Mouse (Mus musculus): ENCODE data around the gene Shf.

Gene Shf

DNA sequence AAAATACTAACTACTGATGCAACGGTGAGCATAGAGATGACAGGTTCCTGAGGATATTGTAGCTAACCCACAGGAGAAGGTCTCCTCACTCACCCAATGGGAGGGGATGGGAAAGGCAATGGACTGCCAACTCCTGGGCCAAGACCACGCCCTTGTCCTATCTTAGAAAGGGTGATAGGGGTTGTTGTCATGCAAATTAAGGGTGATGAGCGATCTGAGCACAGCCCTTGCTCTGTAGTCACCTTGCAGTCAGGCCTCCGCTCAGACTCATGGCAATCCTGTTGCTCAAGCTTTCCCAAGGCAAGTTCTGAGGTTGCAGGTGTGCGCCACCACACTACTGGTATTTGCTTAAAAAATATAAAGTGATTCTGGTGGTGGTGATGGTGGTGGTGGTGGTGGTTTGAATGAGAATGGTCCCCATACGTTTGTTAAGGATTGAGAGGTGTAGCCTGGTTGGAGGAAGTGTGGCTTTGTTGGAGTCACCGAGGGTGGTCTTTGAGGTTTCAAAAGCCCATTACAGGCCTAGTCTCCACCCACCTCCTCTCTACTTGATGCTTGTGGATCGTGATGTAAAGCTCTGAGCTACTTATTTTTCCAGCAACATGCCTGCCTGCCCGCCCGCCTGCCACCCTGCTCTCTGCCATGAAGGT is 1.3 kb upstream of the Shf start:
- DNase-seq (ENCODE audit: low read depth in 1 of 2, low spot score in 2 of 2), result no peak

DNA sequence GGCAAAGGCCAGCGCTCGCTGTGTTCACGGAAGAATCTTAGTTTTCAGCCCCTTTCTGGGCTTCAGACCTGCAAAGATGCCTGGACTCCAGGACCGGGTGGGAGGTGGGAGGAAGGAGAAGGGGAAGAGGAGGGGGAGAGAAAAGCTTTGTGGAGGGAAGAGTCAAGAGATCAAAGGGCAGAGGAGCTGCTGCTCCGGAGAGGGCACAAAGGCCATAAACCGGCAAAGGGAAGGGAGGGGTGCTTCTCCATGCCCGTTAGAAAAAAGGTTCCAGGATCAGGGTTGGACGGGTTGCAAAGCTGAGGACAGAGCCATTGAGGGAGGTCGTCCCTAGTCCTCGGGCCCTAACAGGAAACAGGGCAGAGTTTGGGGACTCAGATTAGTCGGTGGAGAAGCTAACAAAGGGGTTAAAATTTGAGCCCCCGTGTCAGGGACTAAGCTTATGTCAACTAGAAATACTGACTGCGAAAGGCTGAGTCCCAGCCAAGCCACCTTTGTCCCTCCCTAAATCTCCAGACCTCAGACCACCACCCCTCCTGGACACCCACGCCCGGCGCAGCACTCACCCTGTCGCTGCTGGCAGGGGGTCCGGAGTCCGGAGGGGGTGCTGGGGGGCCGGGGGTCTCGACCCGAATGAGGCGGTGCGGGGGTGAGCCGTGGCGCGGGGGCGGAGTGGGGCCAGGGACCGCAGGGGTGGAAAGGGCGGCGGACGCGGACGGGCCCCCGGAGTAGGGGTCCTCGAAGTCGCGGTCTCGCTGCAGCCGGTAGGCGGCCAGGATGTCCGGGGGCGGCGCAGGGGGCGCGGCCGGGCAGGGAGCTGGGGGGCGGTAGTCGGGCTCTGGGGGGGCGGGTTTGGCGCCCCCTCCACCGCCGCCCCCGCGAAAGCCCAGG is 636 bp downstream of the Shf start:
- DNase-seq (ENCODE audit: low read depth in 1 of 2, low spot score in 2 of 2), result no peak

DNA sequence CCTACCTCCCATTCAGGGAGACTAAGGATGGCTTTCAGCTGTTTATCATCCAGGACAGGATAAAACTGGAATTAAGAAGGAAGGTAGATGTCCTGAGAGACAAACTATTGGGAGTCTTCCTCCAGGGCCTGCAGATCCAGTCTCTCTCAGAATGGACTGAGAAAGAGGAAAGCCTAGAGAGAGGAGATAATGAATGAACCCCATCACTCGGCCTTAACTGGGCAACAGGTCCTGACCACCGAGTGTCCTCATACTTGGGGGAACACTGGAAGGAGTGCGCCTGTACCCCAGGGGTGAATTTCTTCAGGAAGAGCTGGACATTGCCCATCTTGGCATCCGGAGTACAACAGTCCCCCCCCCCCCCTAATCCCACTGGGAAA is 1.3 kb downstream of the Shf start:
- no peak for DNase-seq (ENCODE audit: low read depth in 1 of 2, low spot score in 2 of 2)

DNA sequence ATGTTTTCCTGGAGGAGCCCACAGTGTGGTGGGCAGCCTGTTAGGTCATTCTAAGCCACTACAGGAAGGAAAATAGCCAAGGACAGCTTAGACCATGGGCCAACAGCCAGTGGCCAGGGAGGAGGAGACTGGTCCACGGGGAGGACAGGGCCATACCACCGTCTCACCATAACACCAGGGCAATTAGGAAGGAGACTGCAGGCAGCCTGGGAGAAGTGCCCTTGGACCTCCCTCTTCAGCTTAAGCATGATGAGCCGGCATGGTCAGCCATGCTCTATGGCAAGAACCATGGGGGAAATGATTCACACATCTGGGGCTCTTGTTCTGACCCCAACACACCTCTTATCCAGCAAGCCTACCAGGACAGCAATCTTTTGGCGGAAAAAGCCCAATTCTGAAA is 1.8 kb downstream of the Shf start:
- no peak for DNase-seq (ENCODE audit: low read depth in 1 of 2, low spot score in 2 of 2)

DNA sequence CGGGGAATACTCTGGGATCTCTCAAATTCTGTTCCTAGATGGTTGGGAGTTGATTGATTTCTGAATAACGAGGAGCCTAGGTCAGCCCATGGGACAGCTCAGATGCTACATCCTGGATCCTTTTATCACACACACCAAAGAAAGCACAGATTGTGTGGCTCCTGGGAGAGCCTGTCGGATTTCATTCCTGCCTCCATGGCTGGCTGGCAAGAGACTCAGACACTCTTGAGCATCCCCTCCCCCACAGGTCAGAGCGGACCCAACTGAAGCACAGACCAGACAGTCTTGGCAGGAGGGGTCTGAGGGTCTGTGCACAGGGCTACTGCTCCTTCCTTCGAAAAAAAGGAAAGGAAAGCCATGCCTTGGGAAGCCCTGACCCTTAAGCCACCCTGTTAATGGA is 2.3 kb downstream of the Shf start:
- no peak for DNase-seq (ENCODE audit: low read depth in 1 of 2, low spot score in 2 of 2)

DNA sequence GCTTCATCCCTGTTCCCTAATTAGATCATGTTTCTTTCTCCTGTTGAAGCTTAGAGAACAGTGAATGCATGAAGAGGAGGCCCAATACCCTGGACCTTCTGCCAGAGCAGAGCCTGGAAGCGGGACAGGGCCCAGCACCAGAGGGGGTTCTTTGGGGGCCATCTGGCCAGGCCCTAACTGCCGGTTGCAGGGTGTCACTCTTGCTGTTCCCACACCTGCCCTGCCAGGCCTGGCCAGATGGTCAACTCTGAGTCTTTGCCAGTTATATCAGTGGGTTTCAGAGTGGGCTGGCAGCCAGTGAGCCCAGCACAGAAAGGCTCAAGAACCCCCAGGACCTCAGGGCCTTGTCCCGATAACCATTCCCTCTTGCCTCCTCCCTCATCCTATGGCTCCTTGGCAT is 2.9 kb downstream of the Shf start:
- no peak for DNase-seq (ENCODE audit: low read depth in 1 of 2, low spot score in 2 of 2)

DNA sequence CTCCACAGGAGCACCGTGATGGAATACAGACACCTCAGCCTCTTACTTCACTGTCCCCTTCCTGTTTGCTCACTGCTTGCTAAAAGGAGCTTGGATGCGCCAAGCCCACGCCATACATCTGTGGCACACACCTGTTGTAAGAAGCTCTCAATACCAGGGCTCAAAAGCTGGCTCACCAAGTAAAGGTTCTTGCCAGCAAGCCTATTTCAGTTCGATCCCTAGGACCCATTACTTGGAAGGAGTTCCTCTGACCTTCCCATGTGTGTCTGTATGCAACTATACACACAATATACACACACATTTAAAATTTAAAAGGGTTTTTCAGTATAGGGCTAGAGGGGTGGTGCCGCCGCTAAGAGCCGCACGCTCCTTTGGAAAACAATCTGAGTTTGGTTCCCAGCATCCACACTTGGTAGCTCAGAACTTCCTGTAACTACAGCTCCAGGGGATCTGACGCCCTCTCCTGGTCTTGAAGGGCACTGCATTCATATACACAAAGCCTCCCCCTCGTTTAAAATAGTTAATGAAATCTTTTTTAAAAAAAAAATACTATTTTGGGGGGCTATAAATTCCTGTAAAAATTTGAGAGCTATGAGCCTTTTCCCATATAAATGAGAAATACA is 3.6 kb downstream of the Shf start:
- no peak for DNase-seq (ENCODE audit: low read depth in 1 of 2, low spot score in 2 of 2)

DNA sequence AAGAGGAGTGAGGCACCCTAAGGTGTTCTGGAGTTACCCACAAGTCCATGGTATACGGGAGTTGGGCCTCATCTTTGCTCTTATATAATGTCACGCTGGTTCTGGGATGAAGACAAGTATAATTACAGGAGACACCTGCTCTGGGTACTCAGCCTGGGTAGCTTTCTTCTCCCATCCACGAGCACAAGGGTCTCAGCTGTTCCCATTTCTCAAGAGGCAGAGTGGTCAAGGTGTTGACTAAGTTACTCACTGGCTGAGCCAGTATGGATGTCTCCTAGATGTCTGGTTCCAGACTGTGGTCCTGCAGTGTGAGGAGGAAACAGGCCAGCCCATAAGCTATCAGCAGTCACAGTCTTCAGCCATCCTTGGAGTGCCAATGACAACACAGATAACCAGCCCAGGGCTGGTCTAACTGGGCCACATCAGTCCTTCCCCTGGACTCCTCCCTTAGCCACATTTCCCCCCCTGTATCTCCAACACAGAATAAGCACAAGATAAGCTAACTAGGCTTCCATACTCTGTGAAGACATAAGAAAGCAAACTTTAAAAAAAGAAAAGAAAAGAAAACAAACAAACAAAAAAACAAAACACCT is 4.5 kb downstream of the Shf start:
- no peak for DNase-seq (ENCODE audit: low read depth in 1 of 2, low spot score in 2 of 2)

DNA sequence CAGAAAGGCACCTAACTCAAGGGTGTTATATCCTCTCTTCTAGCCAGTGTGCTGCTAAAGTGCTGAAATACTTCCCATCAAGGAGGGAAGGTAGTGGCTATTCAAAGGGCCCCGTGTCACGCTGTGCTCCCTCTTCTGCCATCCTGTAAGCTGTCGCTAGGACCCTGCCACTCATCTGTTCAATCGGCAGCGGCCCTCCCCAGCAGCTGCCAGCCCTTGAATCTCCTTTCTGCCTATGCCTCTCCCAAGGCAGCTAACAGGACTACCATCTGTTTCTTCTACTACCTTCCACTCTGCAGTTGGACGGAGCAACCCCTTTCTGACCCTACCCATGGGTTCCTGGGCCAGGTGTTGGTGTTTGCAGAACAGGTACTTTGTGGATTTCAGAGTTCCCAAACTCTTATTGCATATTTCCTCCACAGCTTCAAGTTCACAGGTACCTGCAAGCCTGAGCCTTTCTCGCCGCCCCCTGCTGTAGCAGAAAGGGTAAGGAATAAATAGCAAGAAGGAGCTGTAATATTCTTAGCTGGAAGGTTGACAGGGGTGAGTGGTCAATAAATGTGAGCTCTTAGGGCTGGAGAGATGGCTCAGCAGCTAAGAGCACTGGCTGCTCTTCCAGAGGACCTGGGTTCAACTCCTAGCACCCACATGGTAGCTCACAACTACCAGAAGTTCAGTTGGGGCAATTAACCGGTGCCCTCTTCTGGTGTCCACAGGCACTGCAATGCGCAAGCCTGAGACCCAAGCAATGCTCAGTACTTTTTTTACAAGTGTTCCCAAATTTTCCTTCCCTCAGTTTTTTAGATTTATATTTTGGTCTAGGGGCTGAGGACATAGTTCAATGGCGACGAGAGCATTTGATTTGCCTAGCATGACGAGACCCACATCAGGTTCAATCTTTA is 6.1 kb downstream of the Shf start:
- no peak for DNase-seq (ENCODE audit: low read depth in 1 of 2, low spot score in 2 of 2)

DNA sequence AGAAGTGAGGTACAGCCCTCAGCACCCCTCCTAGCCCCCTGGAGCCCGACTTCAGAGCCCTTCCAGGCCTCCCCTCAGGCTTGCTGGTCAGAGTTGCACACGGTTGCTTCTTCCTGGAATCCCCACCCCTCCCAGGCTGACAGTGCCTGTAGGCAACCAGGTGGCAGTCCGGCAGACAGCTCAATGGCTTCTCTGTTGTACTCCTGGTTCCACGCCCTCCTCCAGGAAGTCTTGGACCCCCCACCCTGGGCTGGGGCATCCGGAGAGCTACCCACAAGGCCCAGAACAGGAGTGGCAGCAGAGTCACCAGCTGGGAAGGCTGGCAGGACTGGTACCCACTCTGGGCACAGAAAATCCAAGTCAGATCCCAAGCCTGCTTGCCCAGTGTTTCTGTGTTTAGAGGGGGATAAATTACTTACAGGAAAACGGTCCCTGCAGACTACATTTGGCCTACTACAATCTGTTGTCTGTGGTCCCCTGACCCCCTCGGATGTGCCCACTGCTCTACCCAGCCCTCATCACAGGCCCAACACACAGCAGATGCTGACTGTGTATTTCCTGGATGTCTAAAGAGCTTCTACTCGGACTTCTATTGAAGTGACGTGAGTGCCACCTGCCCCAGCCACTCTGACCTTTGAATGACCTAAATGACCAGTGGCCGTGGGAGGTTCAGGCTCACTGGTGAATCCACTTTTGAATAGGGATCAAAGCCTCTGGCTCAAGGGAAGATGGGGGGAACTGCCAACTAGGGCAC is 6.9 kb downstream of the Shf start:
- DNase-seq (ENCODE audit: low read depth in 1 of 2, low spot score in 2 of 2), result no peak

DNA sequence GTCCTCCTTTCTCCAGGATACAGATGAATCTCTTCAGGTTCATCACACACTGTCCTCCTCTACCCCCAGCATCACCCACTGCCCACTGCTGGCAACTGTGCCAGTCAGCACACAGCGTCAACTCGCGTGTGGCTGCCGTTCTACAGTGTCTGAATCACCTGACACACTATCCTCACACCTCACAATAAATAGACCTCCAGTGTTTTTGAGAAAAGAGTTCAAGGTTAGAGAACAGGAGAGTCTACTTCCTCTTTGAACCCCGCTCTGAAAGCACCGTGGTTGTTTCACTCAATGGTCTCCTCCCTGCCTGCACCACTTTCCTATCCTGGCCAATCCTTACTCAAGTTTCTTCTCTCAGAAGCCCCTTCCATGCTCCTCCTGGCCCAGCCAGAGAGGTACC is 7.8 kb downstream of the Shf start:
- DNase-seq (ENCODE audit: low read depth in 1 of 2, low spot score in 2 of 2), result no peak

DNA sequence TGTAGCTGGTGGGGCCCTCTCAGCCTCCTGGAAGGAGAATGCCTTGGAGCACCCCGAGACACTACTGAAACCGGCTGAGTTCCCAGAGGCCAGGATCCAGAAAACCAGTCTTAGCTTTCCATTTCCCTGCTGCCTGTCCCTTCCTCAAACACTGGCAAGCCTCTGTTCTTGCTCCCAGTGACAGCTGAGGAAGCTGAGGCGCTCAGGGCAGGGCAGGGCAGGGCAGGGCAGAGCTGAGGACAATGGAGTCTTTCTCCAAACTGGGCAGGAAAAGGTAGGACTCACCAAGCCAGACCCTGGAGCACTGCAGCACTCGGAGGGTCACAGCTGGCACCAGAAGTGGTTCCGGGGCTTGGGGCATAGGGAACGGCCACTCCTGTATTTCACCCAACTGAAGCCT is 8.7 kb downstream of the Shf start:
- DNase-seq (ENCODE audit: low read depth in 1 of 2, low spot score in 2 of 2), result no peak

DNA sequence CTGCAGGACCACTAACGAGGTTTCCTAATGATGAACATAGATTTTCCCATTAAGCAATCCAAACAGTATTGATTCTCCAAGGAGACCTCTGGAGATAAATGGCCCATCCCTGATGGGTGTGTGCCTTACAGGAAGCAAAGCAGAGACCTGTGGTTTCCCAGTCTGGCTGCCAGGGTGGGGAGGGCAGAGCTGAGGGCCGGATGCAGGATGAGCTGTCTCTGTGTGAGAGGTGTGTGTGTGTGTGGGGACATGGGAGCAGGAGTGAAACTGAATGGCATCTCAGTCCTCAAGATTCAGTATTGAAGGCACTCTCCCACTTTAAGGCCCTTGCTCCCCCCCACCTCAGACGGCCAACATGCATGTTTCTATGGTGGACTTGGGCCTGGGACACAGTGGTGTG is 12.8 kb downstream of the Shf start:
- DNase-seq (ENCODE audit: low read depth in 1 of 2, low spot score in 2 of 2), result no peak

DNA sequence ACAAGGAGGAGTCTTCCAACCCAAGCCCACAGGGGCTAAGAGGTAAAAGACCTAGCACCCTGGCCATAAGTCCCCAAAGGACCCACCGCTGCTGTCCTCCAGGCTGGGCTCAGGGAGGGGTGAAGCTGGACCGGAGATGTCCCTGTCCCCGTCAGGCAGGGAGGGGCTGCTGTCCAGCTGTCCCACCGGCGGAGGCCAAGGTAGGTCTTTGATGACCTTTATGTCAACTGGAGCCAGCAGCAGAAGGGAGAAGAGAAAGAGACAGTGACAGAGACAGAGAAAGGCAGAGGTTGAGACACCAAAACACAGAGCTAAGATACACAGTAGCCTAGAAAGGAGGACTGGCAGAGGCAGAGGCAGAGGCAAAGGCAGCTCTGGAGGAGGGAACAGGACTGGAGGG is 13.6 kb downstream of the Shf start:
- no peak for DNase-seq (ENCODE audit: low read depth in 1 of 2, low spot score in 2 of 2)

DNA sequence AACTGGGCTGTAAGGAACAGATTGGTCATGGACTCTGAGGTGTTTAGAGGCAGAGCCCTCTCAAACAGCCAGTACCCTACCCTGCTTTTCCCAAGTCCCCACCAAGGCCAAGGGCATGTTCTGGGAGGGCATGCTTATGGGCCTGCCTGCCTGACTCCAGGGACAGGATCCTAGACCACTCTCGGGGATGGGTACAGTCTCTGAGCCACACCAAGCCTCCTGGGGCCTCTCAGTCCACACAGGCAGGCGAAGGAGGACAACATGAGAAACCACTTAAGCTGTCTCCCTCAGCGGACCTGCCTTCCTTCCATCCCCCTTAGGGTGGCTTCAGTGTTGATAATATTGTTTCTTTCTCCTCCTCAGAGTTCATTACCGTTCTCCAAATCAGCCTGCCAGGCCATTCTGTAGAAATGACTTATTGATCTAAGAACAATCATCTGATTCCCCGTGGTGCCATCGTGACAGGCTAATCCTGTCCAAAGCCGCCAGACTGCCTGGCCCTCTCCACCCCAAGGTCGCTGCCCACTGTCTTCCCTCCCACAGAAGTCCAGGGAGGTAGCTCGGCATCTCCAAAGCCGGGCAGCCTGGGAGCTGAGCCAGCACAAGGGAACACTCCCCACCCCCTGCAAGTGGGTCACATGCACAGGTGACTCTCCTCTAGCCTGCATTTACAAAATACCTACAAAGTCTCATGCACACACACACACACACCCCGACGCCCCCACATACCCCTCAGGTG is 14.6 kb downstream of the Shf start:
- no peak for DNase-seq (ENCODE audit: low read depth in 1 of 2, low spot score in 2 of 2)

DNA sequence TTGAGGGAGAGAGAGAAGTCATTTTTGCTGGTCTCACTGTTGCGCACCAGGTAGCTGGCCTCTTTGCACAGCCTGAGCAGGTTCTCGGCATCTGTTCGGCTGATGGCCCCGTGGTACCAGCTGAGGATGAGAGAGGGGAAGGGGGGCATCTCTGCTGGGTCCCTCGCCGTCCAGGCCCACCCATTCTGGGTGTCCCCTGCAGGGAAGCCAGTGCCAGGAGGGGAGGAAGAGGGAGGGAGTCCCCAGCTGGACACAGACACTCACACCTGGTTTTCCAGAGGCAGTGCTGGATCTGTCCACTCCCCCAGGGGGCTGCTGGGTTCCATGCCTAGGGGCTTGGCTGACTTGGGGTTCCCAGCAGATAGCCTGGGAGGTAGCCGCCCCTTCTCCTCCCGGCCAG is 15.2 kb downstream of the Shf start:
- no peak for DNase-seq (ENCODE audit: low read depth in 1 of 2, low spot score in 2 of 2)

DNA sequence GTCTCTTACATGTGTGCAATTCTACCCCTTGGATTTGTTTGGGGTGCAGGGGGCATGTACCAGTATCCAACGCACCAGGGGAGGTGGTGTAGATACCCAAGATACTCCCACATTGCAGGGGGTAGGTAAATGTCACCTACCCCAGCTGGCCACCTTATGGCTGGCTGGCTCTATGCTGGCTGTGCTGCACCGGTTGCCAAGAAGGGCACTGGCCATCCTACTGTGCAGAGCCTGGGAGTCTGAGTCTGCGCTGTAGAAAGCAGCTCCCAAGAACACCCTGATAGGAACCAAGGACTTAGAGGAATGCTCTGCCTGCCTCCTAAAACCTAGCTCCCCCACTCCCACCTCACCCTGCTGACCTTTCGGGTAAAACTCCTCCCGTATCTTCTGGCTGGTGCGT is 16.0 kb downstream of the Shf start:
- DNase-seq (ENCODE audit: low read depth in 1 of 2, low spot score in 2 of 2), result no peak

DNA sequence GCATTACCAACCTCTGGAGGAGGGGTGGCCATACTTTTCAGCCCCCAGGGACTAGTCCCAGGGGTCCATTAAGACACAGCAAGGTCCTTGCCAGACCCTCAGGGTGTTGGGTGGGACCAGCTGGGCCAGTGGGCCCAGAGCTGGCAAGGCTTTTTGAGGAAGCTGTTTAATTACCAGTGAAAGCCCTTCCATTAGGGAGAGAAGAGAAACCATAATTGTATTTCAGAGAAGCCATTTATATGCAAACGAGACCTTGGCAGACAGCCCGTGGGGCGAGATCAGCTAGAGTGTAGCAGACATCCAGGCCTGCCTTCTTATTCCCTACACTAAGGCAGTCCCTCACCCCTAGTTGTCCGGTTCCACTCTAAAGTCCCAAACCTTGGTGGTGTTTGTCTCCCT is 17.0 kb downstream of the Shf start:
- DNase-seq (ENCODE audit: low read depth in 1 of 2, low spot score in 2 of 2), result no peak

DNA sequence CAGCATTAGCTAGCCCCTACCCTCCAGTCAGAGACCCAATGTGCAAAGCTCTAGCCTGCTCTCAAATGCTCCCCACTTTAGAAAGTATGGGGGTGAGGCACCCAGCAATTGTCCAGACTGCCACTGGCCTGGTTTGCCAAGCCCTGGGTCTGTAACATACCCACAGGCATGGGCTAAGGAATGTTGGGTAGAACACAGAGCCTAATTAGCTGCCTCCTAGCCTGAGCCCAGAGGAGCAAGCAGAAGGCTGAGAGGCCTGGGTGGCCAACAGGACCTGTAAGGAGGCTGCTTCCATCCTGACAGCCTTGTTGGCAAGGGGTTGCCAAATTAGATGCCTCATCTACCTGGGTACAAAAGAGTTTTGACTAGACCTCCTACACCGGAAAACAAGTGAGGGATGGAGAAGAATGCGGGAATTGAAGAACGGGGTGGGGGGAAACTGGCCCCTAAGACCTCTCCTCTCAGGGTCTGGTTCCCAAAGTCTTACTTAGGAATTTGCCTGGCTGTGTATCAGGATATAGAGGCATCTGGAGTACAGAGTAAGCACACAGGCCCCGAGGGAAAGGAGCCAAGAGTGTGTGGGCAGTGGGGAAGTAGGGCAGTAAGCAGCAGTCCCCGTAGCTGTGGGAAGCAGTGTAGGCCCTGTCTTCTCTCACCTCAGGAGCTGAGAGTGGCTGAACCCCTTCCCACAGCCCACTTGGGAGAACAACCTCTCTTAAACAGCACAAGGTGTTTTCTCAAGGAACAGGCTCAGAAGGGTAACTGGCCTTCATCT is 17.6 kb downstream of the Shf start:
- no peak for DNase-seq (ENCODE audit: low read depth in 1 of 2, low spot score in 2 of 2)
